ENCODE assay signal across 19 mouse cellular contexts in the genomic region with DNA sequence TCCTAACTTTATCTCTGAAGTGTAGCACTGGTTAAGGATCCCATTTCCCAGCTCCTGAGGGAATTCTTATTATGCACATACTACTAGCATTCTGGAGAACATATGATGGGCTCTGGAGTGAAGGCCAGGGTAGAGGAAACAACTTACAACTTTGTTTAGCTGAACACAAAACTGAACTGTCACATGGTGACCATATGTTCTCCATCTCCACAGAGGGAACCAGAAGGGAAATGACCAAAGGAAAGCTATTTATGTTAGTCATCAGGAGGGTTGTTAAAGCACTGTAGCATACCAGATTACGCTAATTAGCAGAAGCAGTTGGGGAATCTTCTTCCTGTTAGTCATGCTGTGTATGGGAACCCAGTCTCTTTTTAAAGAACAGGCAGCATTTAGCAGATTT.
DNase-seq lines count a peak whose midpoint lies in the region; ATAC-seq and TF ChIP-seq lines count a peak whose summit lies in the region.
"Had no signal": no experiment of that assay in that cellular context is flagged by ENCODE, and none has a peak within 500 bp of the region (broad histone marks: within the 10 kb centered on the region; RNA-seq: fewer than 3 reads in every experiment).

No protein-coding gene starts in this region.

- no peaks in the 10 kb centered on the region for H3K27me3 ChIP-seq in hindbrain, postnatal 0 days (ENCODE audit: insufficient read depth, low read length)
- H3K27me3 ChIP-seq in hindbrain, embryonic 10.5 days (ENCODE audit: insufficient read depth, poor library complexity, severe bottlenecking): no peaks in the 10 kb centered on the region
- no peaks in the 10 kb centered on the region for H3K27me3 ChIP-seq in intestine, embryonic 16.5 days (replicated peaks; ENCODE audit: control insufficient read depth, insufficient read depth, low read length)
- H3K27me3 ChIP-seq: hindbrain, embryonic 13.5 days; limb, embryonic 15.5 days; midbrain, embryonic 12.5 days; neural tube, embryonic 13.5 days had no signal

- H3K9me3 ChIP-seq in hindbrain, postnatal 0 days (ENCODE audit: low read length): no peaks in the 10 kb centered on the region
- H3K9me3 ChIP-seq in hindbrain, embryonic 10.5 days: no peaks in the 10 kb centered on the region
- H3K9me3 ChIP-seq in intestine, embryonic 16.5 days (ENCODE audit: control insufficient read depth, low read length): no peaks in the 10 kb centered on the region
- H3K9me3 ChIP-seq: hindbrain, embryonic 13.5 days; limb, embryonic 15.5 days; midbrain, embryonic 12.5 days; neural tube, embryonic 13.5 days had no signal

- TF ChIP-seq CTCF in hindbrain, postnatal 0 days (IDR thresholded peaks at IDR 0.05; ENCODE audit: low read depth): no peak

- 71% methylated on average over 1 of the region's 1 CpGs for WGBS in hindbrain, postnatal 0 days
- WGBS in hindbrain, embryonic 10.5 days: 73% methylated on average over 1 of the region's 1 CpGs
- 68% methylated on average over 1 of the region's 1 CpGs for WGBS in intestine, embryonic 16.5 days

- H3K36me3 ChIP-seq in hindbrain, postnatal 0 days (ENCODE audit: insufficient read depth, low read length): no peaks in the 10 kb centered on the region
- no peaks in the 10 kb centered on the region for H3K36me3 ChIP-seq in hindbrain, embryonic 10.5 days
- no peaks in the 10 kb centered on the region for H3K36me3 ChIP-seq in intestine, embryonic 16.5 days (ENCODE audit: control insufficient read depth, insufficient read depth, low read length)
- H3K36me3 ChIP-seq: hindbrain, embryonic 13.5 days; limb, embryonic 15.5 days; midbrain, embryonic 12.5 days; neural tube, embryonic 13.5 days had no signal

- ATAC-seq in hindbrain, postnatal 0 days: no peak
- ATAC-seq in intestine, embryonic 16.5 days: peak; percentile 63
- ATAC-seq in monocyte, adult 5-6 weeks (replicated peaks; ENCODE audit: insufficient number of reproducible peaks, low FRiP score, low TSS enrichment, poor library complexity, severe bottlenecking): no peak

- H3K4me1 ChIP-seq in hindbrain, postnatal 0 days (ENCODE audit: insufficient read depth, low read length): no peaks in the 10 kb centered on the region
- no peaks in the 10 kb centered on the region for H3K4me1 ChIP-seq in hindbrain, embryonic 10.5 days (replicated peaks)
- no peaks in the 10 kb centered on the region for H3K4me1 ChIP-seq in intestine, embryonic 16.5 days (ENCODE audit: control insufficient read depth, insufficient read depth, low read length)
- H3K4me1 ChIP-seq: hindbrain, embryonic 13.5 days; limb, embryonic 15.5 days; midbrain, embryonic 12.5 days; neural tube, embryonic 13.5 days had no signal

- H3K9ac ChIP-seq in hindbrain, postnatal 0 days (replicated peaks; ENCODE audit: low read length): no peak overlapping the region
- H3K9ac ChIP-seq in intestine, embryonic 16.5 days (ENCODE audit: low read depth, low read length): no peak overlapping the region
- H3K9ac ChIP-seq: hindbrain, embryonic 13.5 days; limb, embryonic 15.5 days; midbrain, embryonic 12.5 days; neural tube, embryonic 13.5 days had no signal

- peak; percentile 2 for DNase-seq in hindbrain, postnatal 0 days (ENCODE audit: low spot score)
- DNase-seq in hindbrain, embryonic 10.5 days (ENCODE audit: low spot score): no peak
- peak; percentile 75 for DNase-seq in 3T3-L1 (ENCODE audit: low read depth, low spot score)
- DNase-seq in brain, embryonic 18.5 days (ENCODE audit: low read depth, low spot score): peak; percentile 6
- DNase-seq in layer of hippocampus, postnatal 25 days (ENCODE audit: extremely low spot score in 1 of 2, low spot score in 1 of 2): no peak
- DNase-seq: adrenal gland, adult 2 months; cerebellum, postnatal 10 days; gastrocnemius, postnatal 10 days; kidney, postnatal 10 days; layer of hippocampus, postnatal 36 days; right cerebral cortex, adult 18-20 months; thymus, adult 2 months had no signal

- no peak overlapping the region for H3K4me2 ChIP-seq in hindbrain, postnatal 0 days (ENCODE audit: low read depth, low read length)
- H3K4me2 ChIP-seq in intestine, embryonic 16.5 days (ENCODE audit: low read depth, low read length): no peak overlapping the region
- H3K4me2 ChIP-seq: hindbrain, embryonic 13.5 days; limb, embryonic 15.5 days; midbrain, embryonic 12.5 days; neural tube, embryonic 13.5 days had no signal

- H3K4me3 ChIP-seq in hindbrain, postnatal 0 days (ENCODE audit: low read length): no peak overlapping the region
- H3K4me3 ChIP-seq in hindbrain, embryonic 10.5 days: no peak overlapping the region
- no peak overlapping the region for H3K4me3 ChIP-seq in intestine, embryonic 16.5 days (ENCODE audit: low read length)
- H3K4me3 ChIP-seq: erythroblast, embryonic 14.5 days; hindbrain, embryonic 13.5 days; limb, embryonic 15.5 days; midbrain, embryonic 12.5 days; neural tube, embryonic 13.5 days had no signal

- H3K27ac ChIP-seq in hindbrain, postnatal 0 days: no peak overlapping the region
- no peak overlapping the region for H3K27ac ChIP-seq in hindbrain, embryonic 10.5 days
- no peak overlapping the region for H3K27ac ChIP-seq in intestine, embryonic 16.5 days (ENCODE audit: low read length)
- H3K27ac ChIP-seq: hindbrain, embryonic 13.5 days; limb, embryonic 15.5 days; midbrain, embryonic 12.5 days; neural tube, embryonic 13.5 days had no signal

Comparison
In these comparisons a context has a peak if more than half of its experiments do, and no peak if none do; other contexts are left out.
1. DNase-seq: peak in hindbrain, postnatal 0 days (single experiment), 3T3-L1 (single experiment) and brain, embryonic 18.5 days (single experiment); none in hindbrain, embryonic 10.5 days (single experiment) and layer of hippocampus, postnatal 25 days (0 of 2).